Mouse (Mus musculus) spleen, adult 2 months (tissue): ENCODE measurements around the gene Kdm5c.

Source experiments
- CTCF ChIP-seq: fragments of 200-500 bp; IDR thresholded peaks from 2 replicates; pipeline ENCODE4 v1.5.1; 2011; ENCODE audit warnings: mild to moderate bottlenecking, inconsistent platforms; ENCODE audit not compliant: insufficient read depth, insufficient read length, insufficient replicate concordance; ENCODE audit errors: extremely low read depth
- POLR2A ChIP-seq: fragments of 200-500 bp; IDR thresholded peaks from 2 replicates; pipeline ENCODE4 v1.6.1; 2011; ENCODE audit warnings: low read depth, low read length, inconsistent platforms

- TF ChIP-seq CTCF, result no peak
- TF ChIP-seq POLR2A, result no peak
Measured at GRCm38 (mm10) chrX:152224280-152224679, 8.5 kb upstream of the Kdm5c start.
